Mouse (Mus musculus) MN1 (cell line): ENCODE measurements around the gene Rad54l.

Experiments
- DNase-seq: peaks from one replicate; pipeline ENCODE4 v3.0.0-alpha.2; 2016; ENCODE audit warnings: low spot score

Rad54l gene

DNA sequence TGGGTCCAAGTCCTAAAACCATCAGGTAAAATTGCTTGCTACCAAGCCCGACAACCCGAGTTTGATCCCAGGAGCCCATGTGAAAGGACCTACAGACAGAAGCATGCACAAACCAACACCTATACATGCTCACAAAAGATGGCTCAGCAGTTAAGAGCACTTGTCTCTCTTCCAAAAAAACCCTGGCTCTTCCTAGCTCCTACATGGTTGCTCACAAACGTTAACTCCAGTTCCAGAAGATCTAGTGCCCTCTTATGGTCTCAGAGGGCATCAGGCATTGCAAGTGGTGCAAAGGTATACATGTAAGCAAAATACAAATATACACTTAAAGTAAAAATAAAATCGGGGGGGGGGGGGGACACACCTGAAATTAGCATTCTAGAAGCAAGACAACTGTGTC lies 50.3 kb downstream of the Rad54l start:
- peak; percentile 32 for DNase-seq

GRCm38 (mm10) chr4:116070116-116070515 lies 53.4 kb downstream of the Rad54l start:
- no peak for DNase-seq

GRCm38 (mm10) chr4:116063855-116064254 lies 59.6 kb downstream of the Rad54l start:
- no peak for DNase-seq

DNA sequence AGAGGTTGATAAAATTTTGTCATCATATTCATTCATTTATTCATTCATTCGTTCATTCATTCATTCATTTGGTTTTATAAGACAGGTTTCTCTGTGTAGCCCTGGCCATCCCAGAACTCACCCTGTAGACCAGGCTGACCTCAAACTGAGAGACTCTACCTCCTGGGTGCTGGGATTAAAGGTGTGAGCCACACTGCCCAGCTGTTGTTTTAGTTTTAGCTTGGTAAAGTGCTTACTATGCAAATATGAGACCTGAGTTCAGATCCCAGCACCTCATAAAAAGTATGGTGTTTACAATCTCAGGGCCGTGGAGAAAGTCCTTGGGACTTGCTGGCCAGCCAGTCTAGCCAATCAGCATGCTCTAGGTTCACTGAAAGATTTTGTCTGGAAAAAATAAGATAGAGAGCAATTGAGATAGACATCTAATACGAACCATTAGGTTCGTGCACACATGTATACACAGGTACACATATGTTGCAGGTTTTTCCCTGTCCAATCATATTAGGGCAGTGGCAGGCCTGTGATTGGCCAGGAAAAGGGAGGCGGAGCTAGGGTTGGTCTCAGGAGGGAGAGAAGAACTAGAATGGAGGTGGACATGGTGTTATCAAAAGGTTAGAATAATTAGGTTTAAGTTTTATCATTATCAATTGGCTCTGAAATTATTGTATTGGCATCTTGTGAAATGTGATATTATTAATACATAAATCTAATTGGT lies 64.3 kb downstream of the Rad54l start:
- DNase-seq, result no peak

DNA sequence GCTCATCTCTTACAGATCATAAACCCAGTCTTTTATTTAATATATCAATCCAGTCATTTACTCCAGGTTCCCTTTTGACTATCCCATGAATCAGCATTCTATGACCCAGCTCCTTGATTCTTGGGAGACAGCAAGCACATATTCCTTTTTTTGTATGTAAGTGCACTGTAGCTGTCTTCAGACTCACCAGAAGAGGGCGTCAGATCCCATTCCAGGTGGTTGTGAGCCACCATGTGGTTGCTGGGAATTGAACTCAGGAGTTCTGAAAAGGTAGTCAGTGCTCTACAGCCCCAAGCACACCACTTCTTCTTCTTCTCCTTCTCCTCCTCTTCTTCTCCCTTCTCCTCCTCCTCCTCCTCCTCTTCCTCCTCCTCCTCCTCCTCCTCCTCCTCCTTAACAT lies 65.9 kb downstream of the Rad54l start:
- no peak for DNase-seq

DNA sequence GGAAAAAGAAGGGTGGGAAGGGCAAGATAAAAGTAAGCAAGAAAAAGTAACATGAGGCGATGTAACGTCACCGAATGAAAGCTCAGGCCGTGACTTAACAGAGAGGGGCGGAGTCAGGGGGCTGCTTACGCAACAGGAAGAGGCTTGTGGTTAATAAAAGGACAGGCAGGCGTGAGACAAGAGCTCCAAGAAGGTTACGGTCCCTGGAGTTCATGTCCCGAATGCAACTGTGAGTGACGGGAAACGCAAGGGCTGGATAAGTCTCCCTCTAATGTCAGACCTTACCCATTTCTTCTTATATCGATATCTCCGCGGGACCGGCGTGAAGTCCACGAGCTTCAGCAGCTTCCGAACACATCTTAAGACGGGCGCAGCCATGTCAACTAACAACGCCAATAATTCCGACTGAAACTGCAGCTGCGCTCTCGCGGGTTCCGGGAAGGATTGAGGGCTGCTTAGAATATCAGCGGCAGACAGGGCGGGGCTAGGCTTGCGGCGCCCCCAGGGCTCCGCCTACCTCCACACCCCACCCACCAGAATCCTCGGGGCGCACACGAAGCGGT lies 70.0 kb downstream of the Rad54l start, which contains the start of gene Nsun4:
Nsun4 (minus strand) TSS at position 478 of the 563 bp plus-strand sequence.
- peak; percentile 85 for DNase-seq

DNA sequence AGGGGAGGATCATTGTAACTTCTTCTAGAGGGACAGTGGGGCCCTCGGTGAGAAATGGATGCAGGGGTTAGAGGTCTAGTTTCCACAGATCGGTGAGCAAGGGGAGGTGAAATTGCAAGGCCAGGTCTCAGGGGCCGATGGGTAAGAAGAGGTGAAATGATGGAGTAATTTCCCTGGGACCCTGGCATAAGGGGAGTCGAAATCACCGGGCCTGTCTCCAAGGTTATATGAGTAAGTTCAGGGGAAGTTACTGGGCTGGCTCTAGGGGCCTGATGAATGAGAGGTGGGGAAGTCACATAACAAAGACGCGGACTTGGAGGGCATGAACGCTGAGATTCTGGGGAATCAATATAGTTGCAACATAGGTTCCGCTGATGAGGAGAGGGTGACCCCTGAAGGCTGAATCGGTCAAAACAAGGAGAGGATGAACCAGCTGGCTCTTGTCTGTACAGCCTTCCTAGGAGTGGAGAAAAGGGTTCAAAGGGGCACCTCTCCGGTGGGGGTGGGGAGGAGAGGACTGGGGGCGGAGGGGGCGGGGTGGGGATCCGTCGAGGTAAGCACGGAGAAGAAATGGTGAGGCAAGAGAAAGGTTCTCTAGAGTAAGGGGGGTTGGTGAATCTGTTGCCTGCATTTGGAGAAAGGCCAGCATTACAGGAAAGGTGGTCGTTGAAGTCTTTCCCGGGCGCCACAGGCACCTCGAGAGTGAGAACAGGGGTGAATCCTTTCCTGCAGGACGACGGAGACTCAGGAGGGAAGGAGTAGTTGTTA lies 70.8 kb downstream of the Rad54l start:
- DNase-seq, result peak; percentile 33

GRCm38 (mm10) chr4:116049211-116049610 lies 74.3 kb downstream of the Rad54l start:
- DNase-seq, result no peak

- DNase-seq, result no peak
Measured at GRCm38 (mm10) chr4:116048130-116048920, 75.2 kb downstream of the Rad54l start.

GRCm38 (mm10) chr4:116047681-116048080 lies 75.8 kb downstream of the Rad54l start:
- DNase-seq, result no peak

- no peak for DNase-seq
Measured at GRCm38 (mm10) chr4:116046604-116047003, 76.9 kb downstream of the Rad54l start.
